17 mouse cellular contexts compared by ENCODE assay signal in genomic region chr16:76301728-76302050, GRCm38 (mm10).
DNase-seq lines count a peak whose midpoint lies in the region; ATAC-seq and TF ChIP-seq lines count a peak whose summit lies in the region.
"Had no signal": no experiment of that assay in that cellular context is flagged by ENCODE, and none has a peak within 500 bp of the region (broad histone marks: within the 10 kb centered on the region; RNA-seq: fewer than 3 reads in every experiment).

No protein-coding gene starts in this region.

- peaks cover 19% of the 10 kb centered on the region for H3K4me1 ChIP-seq in lung, embryonic 16.5 days (replicated peaks; ENCODE audit: control insufficient read depth, insufficient read depth, low read length)
- peaks cover 6% of the 10 kb centered on the region; the same call in 1 of the 2 replicates for H3K4me1 ChIP-seq in intestine, embryonic 16.5 days (ENCODE audit: control insufficient read depth, insufficient read depth, low read length)

- H3K27ac ChIP-seq in gastrocnemius, adult 2 months, result peak overlapping the region; percentile 76
- peak overlapping the region; percentile 53 for H3K27ac ChIP-seq in lung, embryonic 16.5 days (ENCODE audit: low read length)
- H3K27ac ChIP-seq in intestine, embryonic 16.5 days (ENCODE audit: low read length), result no peak overlapping the region
- H3K27ac ChIP-seq: embryonic facial prominence, embryonic 13.5 days; hindbrain, embryonic 10.5 days; hindbrain, postnatal 0 days; layer of hippocampus, adult 2 months; macrophage; midbrain, embryonic 15.5 days had no signal

- H3K4me2 ChIP-seq in lung, embryonic 16.5 days (ENCODE audit: low read depth, low read length), result no peak overlapping the region
- no peak overlapping the region for H3K4me2 ChIP-seq in intestine, embryonic 16.5 days (ENCODE audit: low read depth, low read length)
- H3K4me2 ChIP-seq: embryonic facial prominence, embryonic 13.5 days; midbrain, embryonic 15.5 days had no signal

- peak; percentile 25 for ATAC-seq in lung, embryonic 16.5 days (ENCODE audit: low read depth)
- ATAC-seq in intestine, embryonic 16.5 days, result peak; percentile 29; the same call in 1 of the 2 replicates
- ATAC-seq in megakaryocyte progenitor cell, adult 5-6 weeks (replicated peaks; ENCODE audit: poor library complexity), result peak; percentile 27
- ATAC-seq: hindbrain, postnatal 0 days had no signal

- H3K4me3 ChIP-seq in gastrocnemius, adult 2 months, result peak overlapping the region; percentile 55
- H3K4me3 ChIP-seq in lung, embryonic 16.5 days (ENCODE audit: low read length), result no peak overlapping the region
- no peak overlapping the region for H3K4me3 ChIP-seq in intestine, embryonic 16.5 days (ENCODE audit: low read length)
- H3K4me3 ChIP-seq: embryonic facial prominence, embryonic 13.5 days; hindbrain, embryonic 10.5 days; layer of hippocampus, adult 2 months; midbrain, embryonic 15.5 days had no signal

- H3K9ac ChIP-seq in lung, embryonic 16.5 days (ENCODE audit: low read length), result no peak overlapping the region
- no peak overlapping the region for H3K9ac ChIP-seq in intestine, embryonic 16.5 days (ENCODE audit: low read depth, low read length)
- H3K9ac ChIP-seq: embryonic facial prominence, embryonic 13.5 days; midbrain, embryonic 15.5 days had no signal

- no peaks in the 10 kb centered on the region for H3K9me3 ChIP-seq in lung, embryonic 16.5 days (ENCODE audit: control insufficient read depth, low read length)
- no peaks in the 10 kb centered on the region for H3K9me3 ChIP-seq in intestine, embryonic 16.5 days (ENCODE audit: control insufficient read depth, low read length)
- H3K9me3 ChIP-seq: embryonic facial prominence, embryonic 13.5 days; hindbrain, embryonic 10.5 days; midbrain, embryonic 15.5 days had no signal

- 43% methylated on average over 7 of the region's 7 CpGs for WGBS in lung, embryonic 16.5 days
- 54% methylated on average over 7 of the region's 7 CpGs for WGBS in intestine, embryonic 16.5 days

- intact Hi-C loops in gastrocnemius, adult 2 months (cut with DNase I), result loop anchor here (10.0 kb wide), 1 partner anchor 563 kb away; no protein-coding TSS in a partner anchor

- DNase-seq in gastrocnemius, adult 2 months, result no peak
- no peak for DNase-seq in gastrocnemius, postnatal 10 days
- no peak for DNase-seq in lung, postnatal 25 days (ENCODE audit: low spot score)
- DNase-seq in kidney, adult 9 months, result no peak
- DNase-seq: gastrocnemius, postnatal 14 days; kidney, adult 2 months; kidney, postnatal 14 days; thymus, postnatal 14 days had no signal

- no peaks in the 10 kb centered on the region for H3K27me3 ChIP-seq in lung, embryonic 16.5 days (ENCODE audit: control insufficient read depth, insufficient read depth, low read depth, low read length)
- H3K27me3 ChIP-seq in intestine, embryonic 16.5 days (replicated peaks; ENCODE audit: control insufficient read depth, insufficient read depth, low read length), result no peaks in the 10 kb centered on the region
- H3K27me3 ChIP-seq: embryonic facial prominence, embryonic 13.5 days; midbrain, embryonic 15.5 days had no signal

- no peaks in the 10 kb centered on the region for H3K36me3 ChIP-seq in lung, embryonic 16.5 days (ENCODE audit: control insufficient read depth, insufficient read depth, low read length)
- H3K36me3 ChIP-seq in intestine, embryonic 16.5 days (ENCODE audit: control insufficient read depth, insufficient read depth, low read length), result no peaks in the 10 kb centered on the region
- H3K36me3 ChIP-seq: embryonic facial prominence, embryonic 13.5 days; midbrain, embryonic 15.5 days had no signal

- no peak for TF ChIP-seq CTCF in gastrocnemius, adult 2 months (IDR thresholded peaks at IDR 0.05)
